Mouse (Mus musculus): ENCODE measurements at regions not wholly inside any gene's neighbourhood (a gene's known extent, or its start where the extent isn't known, plus 50 kb on each side); places are given as distances from the start of the nearest gene placed in this dataset.

- TF ChIP-seq GATA1 (IDR thresholded peaks at IDR 0.05; ENCODE audit: borderline replicate concordance, low read length) (no peak), FLI1 (IDR thresholded peaks at IDR 0.05; ENCODE audit: low read length) (no peak)
These were observed 86.9 kb upstream of the Tmem189 start for GRCm38 (mm10) chr2:167776251-167777168.

All from megakaryocyte, embryonic 14.5 days (primary cell).